Mouse (Mus musculus) left cerebral cortex, postnatal 4 days (tissue): ENCODE measurements around the gene Mrpl23. TPM values are rescaled to one million over a fixed set of nuclear protein-coding genes. Genes with fewer than 3 reads are reported as not detected.

Experiments
- DNase-seq: peaks from one replicate; pipeline ENCODE4 v3.0.0-alpha.2; 2022
- intact Hi-C: fragments of 180-260 bp; cut with DNase I; formaldehyde crosslinking; loops from one replicate; pipeline ENCODE4 v1.15.1; 2025
- total RNA-seq, 2 experiments: library from RNA; stranded (reverse); gene quantifications; 2 replicates each; pipeline ENCODE4 v1.2.3; 2021

Mrpl23 gene
- total RNA-seq, 2 experiments from 2014 or later = 9.4 to 11.5 TPM

- intact Hi-C loops = no loop called here
- DNase-seq = no peak
Measured at GRCm38 (mm10) chr7:142550935-142551373, 18.5 kb downstream of the Mrpl23 start.

GRCm38 (mm10) chr7:142551691-142552090 is 19.2 kb downstream of the Mrpl23 start:
- intact Hi-C loops = no loop called here
- DNase-seq = no peak

GRCm38 (mm10) chr7:142552591-142553416 is 20.3 kb downstream of the Mrpl23 start:
- intact Hi-C loops = no loop called here
- DNase-seq = no peak

GRCm38 (mm10) chr7:142553417-142554335 is 21.2 kb downstream of the Mrpl23 start:
- DNase-seq = no peak
- intact Hi-C loops = no loop called here

GRCm38 (mm10) chr7:142554625-142555024 is 22.1 kb downstream of the Mrpl23 start:
- intact Hi-C loops = no loop called here
- DNase-seq = no peak

- DNase-seq = no peak
- intact Hi-C loops = no loop called here
Measured at GRCm38 (mm10) chr7:142555366-142556088, 23.0 kb downstream of the Mrpl23 start.

GRCm38 (mm10) chr7:142556089-142556476 is 23.6 kb downstream of the Mrpl23 start:
- intact Hi-C loops = no loop called here

GRCm38 (mm10) chr7:142557696-142558095 is 25.2 kb downstream of the Mrpl23 start:
- intact Hi-C loops = no loop called here
- no peak for DNase-seq

More at GRCm38 (mm10) chr7:142556089-142556476, 23.6 kb downstream of the Mrpl23 start:
- no peak for DNase-seq

GRCm38 (mm10) chr7:142558511-142559146 is 26.1 kb downstream of the Mrpl23 start:
- no peak for DNase-seq
- intact Hi-C loops = no loop called here

- no peak for DNase-seq
- intact Hi-C loops = no loop called here
Measured at GRCm38 (mm10) chr7:142559651-142560175, 27.2 kb downstream of the Mrpl23 start.

- intact Hi-C loops = no loop called here
Measured at GRCm38 (mm10) chr7:142560942-142561855, 28.7 kb downstream of the Mrpl23 start.

GRCm38 (mm10) chr7:142561856-142562404 is 29.4 kb downstream of the Mrpl23 start:
- intact Hi-C loops = no loop called here
- peak; percentile 59 for DNase-seq

More at GRCm38 (mm10) chr7:142560942-142561855, 28.7 kb downstream of the Mrpl23 start:
- DNase-seq = no peak

- peak; percentile 74 for DNase-seq
- intact Hi-C loops = no loop called here
Measured at GRCm38 (mm10) chr7:142563168-142563567, 30.7 kb downstream of the Mrpl23 start.

GRCm38 (mm10) chr7:142564955-142565643 is 32.6 kb downstream of the Mrpl23 start:
- intact Hi-C loops = no loop called here
- no peak for DNase-seq

- DNase-seq = no peak
- intact Hi-C loops = no loop called here
Measured at GRCm38 (mm10) chr7:142566512-142566911, 34.0 kb downstream of the Mrpl23 start.

GRCm38 (mm10) chr7:142568985-142569384 is 36.5 kb downstream of the Mrpl23 start:
- intact Hi-C loops = no loop called here

GRCm38 (mm10) chr7:142570565-142570964 is 38.1 kb downstream of the Mrpl23 start:
- DNase-seq = no peak
- intact Hi-C loops = no loop called here

More at GRCm38 (mm10) chr7:142568985-142569384, 36.5 kb downstream of the Mrpl23 start:
- no peak for DNase-seq
